Mouse (Mus musculus) R1 (cell line): ENCODE measurements at regions not wholly inside any gene's neighbourhood (a gene's known extent, or its start where the extent isn't known, plus 50 kb on each side); places are given as distances from the start of the nearest gene placed in this dataset.
"Not testable (repeated sequence)": the region's sequence is repeated elsewhere in the genome, so short reads cannot be mapped to it uniquely, and the experiment has no call there.

Experiments
- DNase-seq: peaks from one replicate; pipeline ENCODE4 v3.0.0-alpha.2; 2018; ENCODE audit warnings: low read depth, low spot score

- no peak for DNase-seq
Observed at GRCm38 (mm10) chr4:81600396-81600795, 157.8 kb upstream of the Mpdz start.

GRCm38 (mm10) chr4:81597390-81597789 is 154.8 kb upstream of the Mpdz start:
- DNase-seq: no peak

GRCm38 (mm10) chr4:81593431-81593830 is 150.8 kb upstream of the Mpdz start:
- not testable (repeated sequence) for DNase-seq

- DNase-seq: no peak
Observed at GRCm38 (mm10) chr4:81582546-81582945, 139.9 kb upstream of the Mpdz start.

- DNase-seq: no peak
Observed at GRCm38 (mm10) chr4:81580553-81580952, 137.9 kb upstream of the Mpdz start.

GRCm38 (mm10) chr4:81579389-81580110 is 136.9 kb upstream of the Mpdz start:
- no peak for DNase-seq

- DNase-seq: no peak
Observed at GRCm38 (mm10) chr4:81578981-81579380, 136.4 kb upstream of the Mpdz start.

GRCm38 (mm10) chr4:81573771-81574170 is 131.2 kb upstream of the Mpdz start:
- no peak for DNase-seq

- DNase-seq: no peak
Observed at GRCm38 (mm10) chr4:81570736-81571135, 128.1 kb upstream of the Mpdz start.

GRCm38 (mm10) chr4:81569531-81569930 is 126.9 kb upstream of the Mpdz start:
- no peak for DNase-seq

- no peak for DNase-seq
Observed at GRCm38 (mm10) chr4:81568404-81568803, 125.8 kb upstream of the Mpdz start.

GRCm38 (mm10) chr4:81567928-81568327 is 125.3 kb upstream of the Mpdz start:
- no peak for DNase-seq

- DNase-seq: no peak
Observed at GRCm38 (mm10) chr4:81566526-81566925, 123.9 kb upstream of the Mpdz start.

- no peak for DNase-seq
Observed at GRCm38 (mm10) chr4:81565422-81566395, 123.1 kb upstream of the Mpdz start.

GRCm38 (mm10) chr4:81564446-81564845 is 121.8 kb upstream of the Mpdz start:
- peak; percentile 14 for DNase-seq

- no peak for DNase-seq
Observed at GRCm38 (mm10) chr4:81563574-81563973, 121.0 kb upstream of the Mpdz start.

GRCm38 (mm10) chr4:81561453-81561852 is 118.8 kb upstream of the Mpdz start:
- DNase-seq: no peak

GRCm38 (mm10) chr4:81550816-81551215 is 108.2 kb upstream of the Mpdz start:
- DNase-seq: no peak

GRCm38 (mm10) chr4:81550256-81550655 is 107.6 kb upstream of the Mpdz start:
- no peak for DNase-seq

- DNase-seq: no peak
Observed at GRCm38 (mm10) chr4:81540496-81540895, 97.9 kb upstream of the Mpdz start.

GRCm38 (mm10) chr4:81539551-81539950 is 96.9 kb upstream of the Mpdz start:
- no peak for DNase-seq

GRCm38 (mm10) chr4:81536795-81537194 is 94.2 kb upstream of the Mpdz start:
- DNase-seq: no peak

GRCm38 (mm10) chr4:81530546-81530945 is 87.9 kb upstream of the Mpdz start:
- DNase-seq: no peak
